Mouse (Mus musculus): ENCODE results near the gene Chst3. TPM values are rescaled to one million over a fixed set of nuclear protein-coding genes. Genes with fewer than 3 reads are reported as not detected.
"Not testable (repeated sequence)": the region's sequence is repeated elsewhere in the genome, so short reads cannot be mapped to it uniquely, and the experiment has no call there.

The Chst3 gene
- total and polyA plus RNA-seq, 3 experiments: 4.4 to 12.2 (median 7.5) TPM

- Histone ChIP-seq H3K9me3 (replicated peaks; ENCODE audit: low read length) (peaks cover 25% of the 10 kb centered on the region), H3K4me3 (replicated peaks in 1 of 3; ENCODE audit: low read depth in 2 of 3, low read length in 2 of 3, poor library complexity in 1 of 3) (no peak overlapping the region), H3K27me3 (replicated peaks) (no peaks in the 10 kb centered on the region), H3K4me1 (ENCODE audit: control insufficient read depth in 1 of 2, insufficient read depth in 2 of 2) (peaks cover 6 to 31% of the 10 kb centered on the region in 2 experiments; a peak in 3 of 4 replicates), H3K9ac (ENCODE audit: insufficient read depth, low read depth) (no peak overlapping the region), H3K36me3 (replicated peaks in 1 of 2; ENCODE audit: control insufficient read depth in 1 of 2, insufficient read depth in 1 of 2, low read length in 1 of 2) (peaks cover 24 to 79% of the 10 kb centered on the region in 2 experiments), H3K27ac (ENCODE audit: insufficient read depth, low read depth) (no peak overlapping the region), H3K4me2 (ENCODE audit: insufficient read depth, low read depth, poor library complexity, severe bottlenecking) (no peak overlapping the region), H3K79me2 (replicated peaks; ENCODE audit: control insufficient read depth, extremely low read depth, insufficient read depth, poor library complexity, severe bottlenecking) (no peaks in the 10 kb centered on the region)
- in situ Hi-C loops (cut with MboI; ENCODE audit: low pct_ligation_motif_present, low pct_unique_long_range_greater_than_20kb, low sequenced_read_pairs): no loop called here
- dilution Hi-C loops (cut with MboI; ENCODE audit: extremely low pct_ligation_motif_present, extremely low pct_unique_long_range_greater_than_20kb, low sequenced_read_pairs): no loop called here
- DNase-seq (ENCODE audit: extremely low read depth): no peak
- TF ChIP-seq NRF1 (IDR thresholded peaks at IDR 0.05; ENCODE audit: low read depth, low read length) (no peak), USF2 (conservative IDR thresholded peaks at IDR 0.05; ENCODE audit: low read depth, low read length) (no peak), USF1 (IDR thresholded peaks at IDR 0.05; ENCODE audit: low read depth, low read length) (no peak), JUND (conservative IDR thresholded peaks at IDR 0.05; ENCODE audit: low read depth, low read length) (no peak), ZNF384 (IDR thresholded peaks at IDR 0.05; ENCODE audit: low read depth, low read length) (no peak), TBP (conservative IDR thresholded peaks at IDR 0.05; ENCODE audit: low read depth, low read length) (no peak), UBTF (IDR thresholded peaks at IDR 0.05; ENCODE audit: low read depth, low read length) (no peak), GABPA (IDR thresholded peaks at IDR 0.05; ENCODE audit: insufficient replicate concordance, low read depth, low read length) (no peak), JUN (IDR thresholded peaks at IDR 0.05; ENCODE audit: insufficient read depth, low read depth, low read length) (no peak)
These were observed 33.9 kb downstream of the Chst3 start for GRCm38 (mm10) chr10:60185023-60185709.

- dilution Hi-C loops (cut with MboI; ENCODE audit: extremely low pct_ligation_motif_present, extremely low pct_unique_long_range_greater_than_20kb, low sequenced_read_pairs); in situ Hi-C loops (cut with MboI; ENCODE audit: low pct_ligation_motif_present, low pct_unique_long_range_greater_than_20kb, low sequenced_read_pairs); H3K27ac ChIP-seq (ENCODE audit: insufficient read depth, low read depth): not testable (repeated sequence)
These were observed 43.8 kb downstream of the Chst3 start for GRCm38 (mm10) chr10:60175306-60175705.

GRCm38 (mm10) chr10:60174506-60174905 is 44.6 kb downstream of the Chst3 start:
- Histone ChIP-seq H3K36me3 (replicated peaks in 1 of 2; ENCODE audit: control insufficient read depth in 1 of 2, insufficient read depth in 1 of 2, low read length in 1 of 2) (peaks cover 0 to 2% of the 10 kb centered on the region in 2 experiments), H3K9ac (ENCODE audit: insufficient read depth, low read depth) (no peak overlapping the region), H3K27me3 (replicated peaks) (no peaks in the 10 kb centered on the region), H3K9me3 (replicated peaks; ENCODE audit: low read length) (peaks cover 23% of the 10 kb centered on the region), H3K4me2 (ENCODE audit: insufficient read depth, low read depth, poor library complexity, severe bottlenecking) (no peak overlapping the region), H3K27ac (ENCODE audit: insufficient read depth, low read depth) (no peak overlapping the region), H3K4me3 (replicated peaks in 1 of 3; ENCODE audit: low read depth in 2 of 3, low read length in 2 of 3, poor library complexity in 1 of 3) (no peak overlapping the region), H3K4me1 (ENCODE audit: control insufficient read depth in 1 of 2, insufficient read depth in 2 of 2) (peaks cover 20 to 26% of the 10 kb centered on the region in 2 experiments), H3K79me2 (replicated peaks; ENCODE audit: control insufficient read depth, extremely low read depth, insufficient read depth, poor library complexity, severe bottlenecking) (no peaks in the 10 kb centered on the region)
- dilution Hi-C loops (cut with MboI; ENCODE audit: extremely low pct_ligation_motif_present, extremely low pct_unique_long_range_greater_than_20kb, low sequenced_read_pairs) (no loop called here), in situ Hi-C loops (cut with MboI; ENCODE audit: low pct_ligation_motif_present, low pct_unique_long_range_greater_than_20kb, low sequenced_read_pairs) (no loop called here)
- no peak for TF ChIP-seq ZC3H11A (IDR thresholded peaks at IDR 0.05; ENCODE audit: low read depth, low read length)
- no peak for TF ChIP-seq MYC (IDR thresholded peaks at IDR 0.05; ENCODE audit: low read depth, low read length)
- TF ChIP-seq EP300 (IDR thresholded peaks at IDR 0.05; ENCODE audit: low read length): no peak
- no peak for TF ChIP-seq BHLHE40 (IDR thresholded peaks at IDR 0.05; ENCODE audit: low read depth, low read length)
- no peak for TF ChIP-seq RCOR1 (conservative IDR thresholded peaks at IDR 0.05; ENCODE audit: low read depth, low read length)
- TF ChIP-seq CTCF (conservative IDR thresholded peaks at IDR 0.05 in 1 of 2, IDR thresholded peaks at IDR 0.05 in 1 of 2; ENCODE audit: low read depth in 2 of 2, low read length in 2 of 2): no peak
- TF ChIP-seq KAT2A (IDR thresholded peaks at IDR 0.05; ENCODE audit: insufficient replicate concordance, low read length): no peak
- no peak for TF ChIP-seq CHD2 (IDR thresholded peaks at IDR 0.05; ENCODE audit: low read length)
- no peak for TF ChIP-seq ELF1 (IDR thresholded peaks at IDR 0.05; ENCODE audit: low read depth, low read length)
- no peak for TF ChIP-seq USF2 (conservative IDR thresholded peaks at IDR 0.05; ENCODE audit: low read depth, low read length)
- no peak for TF ChIP-seq SMC3 (IDR thresholded peaks at IDR 0.05; ENCODE audit: low read depth, low read length)
- no peak for TF ChIP-seq RAD21 (IDR thresholded peaks at IDR 0.05; ENCODE audit: low read depth, low read length)
- no peak for TF ChIP-seq CHD1 (IDR thresholded peaks at IDR 0.05; ENCODE audit: low read depth, low read length)
- no peak for TF ChIP-seq TCF12 (IDR thresholded peaks at IDR 0.05; ENCODE audit: low read depth, low read length)
- no peak for TF ChIP-seq PAX5 (IDR thresholded peaks at IDR 0.05; ENCODE audit: low read length)
- DNase-seq (ENCODE audit: extremely low read depth): no peak

More at GRCm38 (mm10) chr10:60175306-60175705, 43.8 kb downstream of the Chst3 start:
- not testable (repeated sequence) for DNase-seq (ENCODE audit: extremely low read depth); H3K27me3 ChIP-seq (replicated peaks); H3K36me3 ChIP-seq (replicated peaks in 1 of 2; ENCODE audit: control insufficient read depth in 1 of 2, insufficient read depth in 1 of 2, low read length in 1 of 2); H3K4me2 ChIP-seq (ENCODE audit: insufficient read depth, low read depth, poor library complexity, severe bottlenecking); H3K9ac ChIP-seq (ENCODE audit: insufficient read depth, low read depth); H3K79me2 ChIP-seq (replicated peaks; ENCODE audit: control insufficient read depth, extremely low read depth, insufficient read depth, poor library complexity, severe bottlenecking); H3K4me3 ChIP-seq (replicated peaks in 1 of 3; ENCODE audit: low read depth in 2 of 3, low read length in 2 of 3, poor library complexity in 1 of 3)
- H3K4me1 ChIP-seq (ENCODE audit: control insufficient read depth in 1 of 2, insufficient read depth in 2 of 2): peaks cover 16 to 23% of the 10 kb centered on the region in 2 experiments
- H3K9me3 ChIP-seq (replicated peaks; ENCODE audit: low read length): peaks cover 23% of the 10 kb centered on the region
